Mouse (Mus musculus) limb, embryonic 11.5 days (tissue): ENCODE results near the gene Nap1l1. TPM values are rescaled to one million over a fixed set of nuclear protein-coding genes. Genes with fewer than 3 reads are reported as not detected.
A peak's percentile ranks its signal among the peaks of the same experiment; 100 is the strongest.

ENCODE experiments used
- ATAC-seq: fragments of 200-750 bp; cut with Nextera tagmentation; 2 replicates; pipeline ENCODE4 v1.8.0; 2017; ENCODE audit warnings: low read depth; ENCODE audit not compliant: insufficient number of reproducible peaks, low FRiP score, low TSS enrichment
- DNase-seq: peaks from one replicate; pipeline ENCODE4 v3.0.0-alpha.2; 2015; ENCODE audit warnings: low spot score
- H3K27ac ChIP-seq: fragments of 300-500 bp; sonication (generic); replicated peaks from 2 replicates; pipeline ENCODE4 v1.5.1; 2014; ENCODE audit warnings: low read depth, mild to moderate bottlenecking, low read length
- H3K27me3 ChIP-seq: fragments of 300-500 bp; sonication (generic); 2 replicates; pipeline ENCODE4 v1.6.1; 2014; ENCODE audit warnings: mild to moderate bottlenecking, low read length, mixed read lengths; ENCODE audit not compliant: control insufficient read depth, insufficient read depth
- H3K36me3 ChIP-seq: fragments of 300-500 bp; sonication (generic); 2 replicates; pipeline ENCODE4 v1.6.1; 2014; ENCODE audit warnings: mild to moderate bottlenecking, low read length, moderate library complexity, mixed read lengths; ENCODE audit not compliant: control insufficient read depth, insufficient read depth
- H3K4me1 ChIP-seq: fragments of 300-500 bp; sonication (generic); 2 replicates; pipeline ENCODE4 v1.6.1; 2014; ENCODE audit warnings: low read length, mixed read lengths; ENCODE audit not compliant: control insufficient read depth, insufficient read depth
- H3K4me2 ChIP-seq: fragments of 300-500 bp; sonication (generic); 2 replicates; pipeline ENCODE4 v1.6.1; 2014; ENCODE audit warnings: low read depth, mild to moderate bottlenecking, moderate library complexity; ENCODE audit not compliant: severe bottlenecking
- H3K4me3 ChIP-seq: fragments of 300-500 bp; sonication (generic); 2 replicates; pipeline ENCODE4 v1.5.1; 2014; ENCODE audit warnings: low read depth, low read length
- H3K9ac ChIP-seq: fragments of 300-500 bp; sonication (generic); 2 replicates; pipeline ENCODE4 v1.6.1; 2014; ENCODE audit warnings: mild to moderate bottlenecking, low read length
- H3K9me3 ChIP-seq: fragments of 300-500 bp; sonication (generic); 2 replicates; pipeline ENCODE4 v1.6.1; 2016; ENCODE audit warnings: low read length; ENCODE audit not compliant: control insufficient read depth
- WGBS: fragments of 180-500 bp; shearing (Covaris S2); extraction: QIAGEN DNeasy Blood & Tissue Kit; methylation state at CpG from one replicate; pipeline ENCODE4 v1.1.7; 2014; 5-methylcytosine and 5-hydroxymethylcytosine counted together
- polyA plus RNA-seq: library from polyadenylated mRNA; unstranded; fragments of >200 nt; fragmentation: Nextera tagmentation; extraction: Ambion mirVana; gene quantifications from 2 replicates; pipeline ENCODE4 v1.2.1, GENCODE M21; 2014

Gene Nap1l1
- polyA plus RNA-seq, 1 experiment from 2014 or later = 416 TPM

DNA sequence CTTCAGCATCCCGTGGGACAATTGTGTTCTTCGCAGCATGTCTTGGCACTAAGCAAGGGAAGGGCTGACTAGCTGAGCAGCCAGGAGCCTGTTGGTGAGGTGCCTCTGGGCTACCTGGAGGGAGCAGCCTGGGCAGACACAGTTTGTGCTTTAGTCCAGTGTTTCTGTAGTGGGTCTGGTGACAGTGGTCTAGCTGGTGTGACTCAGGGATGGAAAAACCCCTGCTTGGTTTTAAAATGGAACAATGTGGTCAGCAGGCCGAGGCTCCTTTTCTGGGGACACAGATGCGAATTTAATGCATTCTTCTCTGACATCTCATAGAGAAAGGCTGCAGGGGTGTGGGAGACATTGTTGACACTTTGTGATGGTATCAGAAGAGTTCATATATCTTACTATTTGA is 49.2 kb downstream of the Nap1l1 start:
- H3K4me1 ChIP-seq = peaks cover 16% of the 10 kb centered on the region; the same call in 1 of the 2 replicates
- H3K27me3 ChIP-seq = no peaks in the 10 kb centered on the region
- no peak overlapping the region for H3K27ac ChIP-seq
- H3K4me3 ChIP-seq = no peak overlapping the region
- ATAC-seq (no peak), DNase-seq (no peak)
- 90% methylated on average over 4 of the region's 4 CpGs for WGBS
- H3K4me2 ChIP-seq = no peak overlapping the region
- H3K9me3 ChIP-seq = no peaks in the 10 kb centered on the region
- H3K9ac ChIP-seq = no peak overlapping the region
- H3K36me3 ChIP-seq = no peaks in the 10 kb centered on the region

DNA sequence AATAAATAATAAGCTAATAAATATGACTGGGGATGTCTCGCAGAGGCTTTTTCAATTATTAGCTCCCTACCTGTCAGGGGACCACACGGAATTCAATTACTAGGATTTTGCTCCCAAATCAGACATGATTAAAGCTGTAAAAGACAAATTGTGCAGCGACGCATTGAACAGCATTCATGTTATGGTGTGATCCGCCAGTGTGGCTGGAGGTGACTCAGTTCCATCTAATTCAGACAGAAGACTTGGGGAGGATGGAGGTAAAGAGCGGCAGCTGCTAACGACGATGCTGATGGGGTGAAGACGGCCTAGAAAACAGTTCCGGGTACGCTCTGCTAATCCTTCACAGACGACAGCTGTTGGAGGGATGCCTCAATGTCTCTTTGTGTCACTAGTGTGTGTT is 50.9 kb downstream of the Nap1l1 start:
- 83% methylated on average over 12 of the region's 12 CpGs for WGBS
- DNase-seq (no peak), ATAC-seq (no peak)
- Histone ChIP-seq H3K4me3 (no peak overlapping the region), H3K4me2 (no peak overlapping the region), H3K36me3 (no peaks in the 10 kb centered on the region), H3K27me3 (no peaks in the 10 kb centered on the region), H3K27ac (no peak overlapping the region), H3K4me1 (peaks cover 16% of the 10 kb centered on the region; the same call in 1 of the 2 replicates), H3K9ac (no peak overlapping the region), H3K9me3 (no peaks in the 10 kb centered on the region)

DNA sequence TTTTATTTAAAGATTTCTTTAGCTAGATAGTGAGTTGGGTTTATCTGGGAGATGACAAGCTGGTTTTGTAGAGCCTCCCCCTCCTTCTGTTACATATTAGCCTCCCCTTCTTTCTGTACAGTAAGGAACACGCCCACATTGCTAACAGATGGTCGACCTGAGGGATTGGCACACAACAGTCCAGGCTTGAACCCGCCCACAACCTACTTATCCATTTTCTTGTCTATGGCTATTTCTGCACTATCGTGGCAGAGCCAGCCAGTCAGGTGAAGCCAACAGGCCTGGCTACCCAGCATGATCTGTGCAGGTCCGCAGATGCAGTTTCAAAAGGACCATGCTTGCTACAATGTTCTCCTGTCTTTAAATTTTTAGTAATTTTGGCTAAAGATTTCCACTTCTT is 54.0 kb downstream of the Nap1l1 start:
- DNase-seq (no peak), ATAC-seq (no peak)
- Histone ChIP-seq H3K4me1 (peaks cover 8% of the 10 kb centered on the region; the same call in 1 of the 2 replicates), H3K27ac (no peak overlapping the region), H3K27me3 (no peaks in the 10 kb centered on the region), H3K4me2 (no peak overlapping the region), H3K9ac (no peak overlapping the region), H3K9me3 (no peaks in the 10 kb centered on the region), H3K36me3 (no peaks in the 10 kb centered on the region), H3K4me3 (no peak overlapping the region)
- WGBS = 81% methylated on average over 5 of the region's 5 CpGs

DNA sequence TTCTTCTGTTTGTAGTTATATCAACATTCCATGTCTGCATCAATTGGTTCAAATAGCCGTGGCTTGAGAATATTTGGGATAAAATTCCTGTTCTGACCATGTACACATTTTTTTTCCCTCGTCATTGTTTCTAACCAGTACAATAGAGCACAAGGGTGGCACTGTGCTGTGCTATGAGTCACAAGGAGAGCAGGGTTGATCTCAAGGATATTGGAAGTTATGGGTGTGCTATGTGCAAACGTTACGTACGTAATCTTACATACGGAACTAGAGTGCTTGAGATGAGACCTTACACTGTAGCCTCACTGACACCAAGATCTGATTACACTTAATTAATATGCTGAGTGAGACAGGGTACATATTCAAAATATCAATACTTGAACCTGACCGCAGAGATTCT is 54.6 kb downstream of the Nap1l1 start:
- no peak overlapping the region for H3K27ac ChIP-seq
- no peaks in the 10 kb centered on the region for H3K27me3 ChIP-seq
- no peaks in the 10 kb centered on the region for H3K36me3 ChIP-seq
- peaks cover 8% of the 10 kb centered on the region; the same call in 1 of the 2 replicates for H3K4me1 ChIP-seq
- DNase-seq (no peak), ATAC-seq (no peak)
- 93% methylated on average over 7 of the region's 7 CpGs for WGBS
- H3K4me2 ChIP-seq = no peak overlapping the region
- H3K9me3 ChIP-seq = no peaks in the 10 kb centered on the region
- H3K9ac ChIP-seq = no peak overlapping the region
- H3K4me3 ChIP-seq = no peak overlapping the region

DNA sequence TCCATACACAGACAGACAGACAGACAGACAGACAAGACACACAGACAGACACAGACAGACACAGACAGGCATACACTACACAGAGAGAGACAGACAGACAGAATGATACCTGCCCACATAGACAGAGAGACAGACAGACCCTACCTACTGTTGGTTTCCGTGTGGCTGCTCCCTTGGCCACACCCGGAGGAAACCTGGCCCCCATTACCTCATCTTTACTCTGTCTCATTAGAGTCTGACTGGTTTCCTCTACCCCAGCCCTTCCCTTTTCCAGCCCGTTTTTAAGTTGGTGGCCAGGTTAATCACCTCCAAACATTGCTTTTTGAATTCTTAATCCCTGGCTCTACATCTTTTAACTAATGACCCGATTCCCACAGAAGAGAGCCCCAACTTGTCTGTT is 55.3 kb downstream of the Nap1l1 start:
- ATAC-seq (no peak), DNase-seq (no peak)
- Histone ChIP-seq H3K4me2 (no peak overlapping the region), H3K9me3 (no peaks in the 10 kb centered on the region), H3K36me3 (no peaks in the 10 kb centered on the region), H3K27me3 (no peaks in the 10 kb centered on the region), H3K4me1 (peaks cover 8% of the 10 kb centered on the region; the same call in 1 of the 2 replicates), H3K27ac (no peak overlapping the region), H3K9ac (no peak overlapping the region), H3K4me3 (no peak overlapping the region)
- 61% methylated on average over 4 of the region's 4 CpGs for WGBS

DNA sequence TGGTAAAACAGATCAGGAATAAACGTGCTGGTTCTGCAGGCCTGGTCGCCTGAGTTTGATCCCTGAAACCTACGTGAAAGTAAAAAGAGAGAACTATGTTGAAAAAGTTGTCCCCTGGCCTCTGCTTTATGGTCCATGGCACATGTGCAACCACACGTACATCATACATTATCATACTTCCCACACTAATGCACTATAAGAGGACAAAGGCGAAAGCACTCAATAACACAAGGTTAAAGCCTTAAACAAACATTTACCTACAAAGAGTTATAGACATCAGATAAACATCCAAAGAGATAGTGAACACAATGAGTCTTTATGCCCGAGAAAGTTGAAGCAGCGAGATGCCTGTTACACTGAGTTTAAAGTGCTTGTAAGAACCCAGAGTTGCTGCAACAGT is 57.4 kb downstream of the Nap1l1 start:
- Histone ChIP-seq H3K36me3 (no peaks in the 10 kb centered on the region), H3K4me2 (no peak overlapping the region), H3K4me1 (peaks cover 8% of the 10 kb centered on the region; the same call in 1 of the 2 replicates), H3K4me3 (no peak overlapping the region), H3K27ac (no peak overlapping the region), H3K27me3 (no peaks in the 10 kb centered on the region), H3K9ac (no peak overlapping the region), H3K9me3 (no peaks in the 10 kb centered on the region)
- ATAC-seq (no peak), DNase-seq (no peak)
- WGBS = 89% methylated on average over 7 of the region's 7 CpGs

DNA sequence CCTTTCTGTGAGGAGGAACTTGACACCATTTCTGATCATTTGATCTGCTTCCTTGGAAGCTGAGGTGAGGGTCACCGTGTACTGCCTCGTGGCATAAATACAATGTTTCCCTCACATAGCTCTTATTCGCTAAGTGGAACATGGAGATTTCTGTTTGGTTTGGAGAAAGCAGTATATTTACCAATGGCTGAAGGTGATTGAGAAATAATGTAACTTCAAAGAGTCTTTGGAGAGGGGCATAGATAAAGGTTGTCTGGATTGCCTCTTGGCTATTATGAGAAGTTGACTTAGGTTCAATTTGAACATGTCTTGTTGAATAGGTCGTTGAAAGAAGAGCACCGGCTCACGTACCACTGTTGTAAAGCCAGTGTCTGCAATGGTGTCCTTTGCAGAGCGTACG is 61.7 kb downstream of the Nap1l1 start:
- Histone ChIP-seq H3K9me3 (no peaks in the 10 kb centered on the region), H3K27ac (no peak overlapping the region), H3K9ac (no peak overlapping the region), H3K4me1 (peaks cover 19% of the 10 kb centered on the region), H3K36me3 (no peaks in the 10 kb centered on the region), H3K4me2 (no peak overlapping the region), H3K27me3 (no peaks in the 10 kb centered on the region), H3K4me3 (no peak overlapping the region)
- ATAC-seq (no peak), DNase-seq (no peak)
- WGBS = 85% methylated on average over 8 of the region's 8 CpGs

DNA sequence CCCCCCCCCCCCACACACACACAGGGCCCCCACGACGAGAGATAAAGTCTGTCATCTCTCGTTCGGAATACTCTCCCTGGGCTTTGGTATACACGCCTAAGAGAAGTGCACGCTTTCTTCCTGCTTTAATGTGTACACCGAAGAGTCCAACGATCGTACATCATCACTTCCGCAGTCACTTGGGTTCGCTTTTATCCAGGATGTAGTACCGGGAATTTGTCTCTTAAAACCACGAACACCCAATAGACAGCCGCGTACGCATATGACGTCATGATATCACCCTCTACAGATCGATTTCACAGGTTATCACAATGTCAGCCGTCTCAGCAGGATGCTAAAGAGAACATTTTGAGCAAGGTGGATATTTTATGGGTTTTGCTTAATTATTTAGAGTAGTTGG is 64.4 kb downstream of the Nap1l1 start:
- no peak for ATAC-seq
- Histone ChIP-seq H3K9me3 (no peaks in the 10 kb centered on the region; the same call in 1 of the 2 replicates), H3K27me3 (no peaks in the 10 kb centered on the region), H3K4me3 (no peak overlapping the region), H3K4me2 (no peak overlapping the region), H3K9ac (no peak overlapping the region), H3K4me1 (peaks cover 22% of the 10 kb centered on the region), H3K27ac (no peak overlapping the region), H3K36me3 (no peaks in the 10 kb centered on the region)
- DNase-seq = no peak
- 87% methylated on average over 19 of the region's 19 CpGs for WGBS

DNA sequence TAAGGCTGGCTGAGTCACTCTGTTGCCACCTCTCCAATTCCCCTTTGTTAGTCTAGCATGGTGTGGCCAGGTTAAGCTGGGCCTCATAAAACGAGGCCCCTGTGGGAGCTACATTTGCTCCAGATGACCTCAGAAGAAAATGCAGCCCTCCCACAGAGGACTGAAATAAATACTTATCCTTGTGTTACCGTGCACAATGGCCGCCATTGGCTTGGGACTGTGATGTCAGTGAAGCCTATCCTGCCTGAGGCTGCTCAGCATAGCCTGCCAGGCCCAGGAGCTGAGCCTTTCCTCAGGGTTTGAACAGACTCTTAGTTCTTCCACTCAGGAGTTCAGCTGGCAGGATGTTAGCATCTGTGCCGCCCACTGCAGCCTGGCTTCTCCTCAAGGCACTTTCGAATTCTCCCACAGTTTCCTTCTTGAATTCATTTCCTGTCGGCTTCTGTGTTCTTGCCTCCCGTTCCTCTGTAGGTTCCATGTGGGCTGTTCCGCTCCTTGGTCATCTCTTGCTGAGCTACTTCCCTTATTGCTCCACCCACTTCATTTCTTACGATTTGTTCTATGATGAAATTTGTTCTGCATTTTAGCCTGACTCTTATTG is 66.8 kb downstream of the Nap1l1 start:
- H3K4me1 ChIP-seq = peaks cover 28% of the 10 kb centered on the region

More for the DNA sequence above, 66.8 kb downstream of the Nap1l1 start:
- ATAC-seq = peak; percentile 87
- Histone ChIP-seq H3K27ac (peak overlapping the region; percentile 84), H3K36me3 (no peaks in the 10 kb centered on the region), H3K4me3 (no peak overlapping the region), H3K9ac (no peak overlapping the region; the same call in 1 of the 2 replicates), H3K4me2 (peak overlapping the region; percentile 21; the same call in 1 of the 2 replicates), H3K9me3 (no peaks in the 10 kb centered on the region; the same call in 1 of the 2 replicates), H3K27me3 (no peaks in the 10 kb centered on the region)
- peak; percentile 80 for DNase-seq
- WGBS = 11% methylated on average over 9 of the region's 9 CpGs
